Mouse (Mus musculus): ENCODE measurements around the gene Nrg3. TPM values are rescaled to one million over a fixed set of nuclear protein-coding genes. Genes with fewer than 3 reads are reported as not detected.

Gene Nrg3
- total RNA-seq, 2 experiments from 2014 or later: not detected

- no peak for ATAC-seq (replicated peaks; ENCODE audit: low FRiP score, low TSS enrichment, poor library complexity, severe bottlenecking)
Observed at GRCm38 (mm10) chr14:38701413-38701812, 771.5 kb downstream of the Nrg3 start.

GRCm38 (mm10) chr14:38700972-38701371 lies 771.9 kb downstream of the Nrg3 start:
- no peak for ATAC-seq (replicated peaks; ENCODE audit: low FRiP score, low TSS enrichment, poor library complexity, severe bottlenecking)

- no peak for ATAC-seq (replicated peaks; ENCODE audit: low FRiP score, low TSS enrichment, poor library complexity, severe bottlenecking)
Observed at GRCm38 (mm10) chr14:38659973-38660372, 812.9 kb downstream of the Nrg3 start.

- ATAC-seq (replicated peaks; ENCODE audit: low FRiP score, low TSS enrichment, poor library complexity, severe bottlenecking): no peak
Observed at GRCm38 (mm10) chr14:38637070-38637469, 835.8 kb downstream of the Nrg3 start.

- no peak for ATAC-seq (replicated peaks; ENCODE audit: low FRiP score, low TSS enrichment, poor library complexity, severe bottlenecking)
Observed at GRCm38 (mm10) chr14:38630114-38630513, 842.8 kb downstream of the Nrg3 start.

- ATAC-seq (replicated peaks; ENCODE audit: low FRiP score, low TSS enrichment, poor library complexity, severe bottlenecking): no peak
Observed at GRCm38 (mm10) chr14:38629671-38630070, 843.2 kb downstream of the Nrg3 start.

- ATAC-seq (replicated peaks; ENCODE audit: low FRiP score, low TSS enrichment, poor library complexity, severe bottlenecking): no peak
Observed at GRCm38 (mm10) chr14:38628862-38629619, 843.8 kb downstream of the Nrg3 start.

- no peak for ATAC-seq (replicated peaks; ENCODE audit: low FRiP score, low TSS enrichment, poor library complexity, severe bottlenecking)
Observed at GRCm38 (mm10) chr14:38616969-38617368, 855.9 kb downstream of the Nrg3 start.

GRCm38 (mm10) chr14:38597735-38598134 lies 875.2 kb downstream of the Nrg3 start:
- ATAC-seq (replicated peaks; ENCODE audit: low FRiP score, low TSS enrichment, poor library complexity, severe bottlenecking): no peak

GRCm38 (mm10) chr14:38594297-38594696 lies 878.6 kb downstream of the Nrg3 start:
- no peak for ATAC-seq (replicated peaks; ENCODE audit: low FRiP score, low TSS enrichment, poor library complexity, severe bottlenecking)

- ATAC-seq (replicated peaks; ENCODE audit: low FRiP score, low TSS enrichment, poor library complexity, severe bottlenecking): no peak
Observed at GRCm38 (mm10) chr14:38576796-38577195, 896.1 kb downstream of the Nrg3 start.

- ATAC-seq (replicated peaks; ENCODE audit: low FRiP score, low TSS enrichment, poor library complexity, severe bottlenecking): no peak
Observed at GRCm38 (mm10) chr14:38568184-38568583, 904.7 kb downstream of the Nrg3 start.

- ATAC-seq (replicated peaks; ENCODE audit: low FRiP score, low TSS enrichment, poor library complexity, severe bottlenecking): no peak
Observed at GRCm38 (mm10) chr14:38566182-38566581, 906.7 kb downstream of the Nrg3 start.

- no peak for ATAC-seq (replicated peaks; ENCODE audit: low FRiP score, low TSS enrichment, poor library complexity, severe bottlenecking)
Observed at GRCm38 (mm10) chr14:38554636-38555035, 918.3 kb downstream of the Nrg3 start.

- no peak for ATAC-seq (replicated peaks; ENCODE audit: low FRiP score, low TSS enrichment, poor library complexity, severe bottlenecking)
Observed at GRCm38 (mm10) chr14:38547257-38547656, 925.6 kb downstream of the Nrg3 start.

- no peak for ATAC-seq (replicated peaks; ENCODE audit: low FRiP score, low TSS enrichment, poor library complexity, severe bottlenecking)
Observed at GRCm38 (mm10) chr14:38535181-38535580, 937.7 kb downstream of the Nrg3 start.

GRCm38 (mm10) chr14:38533495-38533894 lies 939.4 kb downstream of the Nrg3 start:
- ATAC-seq (replicated peaks; ENCODE audit: low FRiP score, low TSS enrichment, poor library complexity, severe bottlenecking): no peak

- no peak for ATAC-seq (replicated peaks; ENCODE audit: low FRiP score, low TSS enrichment, poor library complexity, severe bottlenecking)
Observed at GRCm38 (mm10) chr14:38516232-38516631, 956.7 kb downstream of the Nrg3 start.

GRCm38 (mm10) chr14:38509016-38509415 lies 963.9 kb downstream of the Nrg3 start:
- no peak for ATAC-seq (replicated peaks; ENCODE audit: low FRiP score, low TSS enrichment, poor library complexity, severe bottlenecking)

- ATAC-seq (replicated peaks; ENCODE audit: low FRiP score, low TSS enrichment, poor library complexity, severe bottlenecking): no peak
Observed at GRCm38 (mm10) chr14:38494970-38495369, 977.9 kb downstream of the Nrg3 start.

GRCm38 (mm10) chr14:38447086-38447485 lies 1025.8 kb downstream of the Nrg3 start:
- no peak for ATAC-seq (replicated peaks; ENCODE audit: low FRiP score, low TSS enrichment, poor library complexity, severe bottlenecking)

GRCm38 (mm10) chr14:38444788-38445187 lies 1028.1 kb downstream of the Nrg3 start:
- ATAC-seq (replicated peaks; ENCODE audit: low FRiP score, low TSS enrichment, poor library complexity, severe bottlenecking): no peak

Measured in megakaryocyte-erythroid progenitor cell, adult 5-6 weeks (primary cell).